Mouse (Mus musculus) forebrain, embryonic 11.5 days (tissue): ENCODE data around the gene Ppp1r14a. TPM values are rescaled to one million over a fixed set of nuclear protein-coding genes. Genes with fewer than 3 reads are reported as not detected.

Experiments used
- ATAC-seq: fragments of 200-750 bp; cut with Nextera tagmentation; replicated peaks from 2 replicates; pipeline ENCODE4 v1.8.0; 2017; ENCODE audit warnings: moderate TSS enrichment; ENCODE audit not compliant: low FRiP score
- DNase-seq: peaks from one replicate; pipeline ENCODE4 v3.0.0-alpha.2; 2017; ENCODE audit warnings: low spot score
- H3K27ac ChIP-seq: fragments of 300-500 bp; sonication (generic); 2 replicates; pipeline ENCODE4 v1.5.1; 2014; ENCODE audit warnings: low read depth, low read length
- H3K27me3 ChIP-seq: fragments of 300-500 bp; sonication (generic); 2 replicates; pipeline ENCODE4 v1.6.1; 2014; ENCODE audit warnings: mild to moderate bottlenecking, low read length, mixed read lengths; ENCODE audit not compliant: control insufficient read depth, insufficient read depth
- H3K36me3 ChIP-seq: fragments of 300-500 bp; sonication (generic); 2 replicates; pipeline ENCODE4 v1.6.1; 2014; ENCODE audit warnings: mild to moderate bottlenecking, low read length, moderate library complexity, mixed read lengths; ENCODE audit not compliant: control insufficient read depth, insufficient read depth
- H3K4me1 ChIP-seq: fragments of 300-500 bp; sonication (generic); replicated peaks from 2 replicates; pipeline ENCODE4 v1.6.1; 2014; ENCODE audit warnings: low read length, mixed read lengths; ENCODE audit not compliant: control insufficient read depth, insufficient read depth
- H3K4me2 ChIP-seq: fragments of 300-500 bp; sonication (generic); 2 replicates; pipeline ENCODE4 v1.6.1; 2014; ENCODE audit warnings: low read depth, mild to moderate bottlenecking, low read length, moderate library complexity, mixed read lengths; ENCODE audit not compliant: severe bottlenecking
- H3K4me3 ChIP-seq: fragments of 300-500 bp; sonication (generic); 2 replicates; pipeline ENCODE4 v1.5.1; 2014; ENCODE audit warnings: low read depth, low read length
- H3K9ac ChIP-seq: fragments of 300-500 bp; sonication (generic); 2 replicates; pipeline ENCODE4 v1.6.1; 2014; ENCODE audit warnings: low read length
- H3K9me3 ChIP-seq: fragments of 300-500 bp; sonication (generic); 2 replicates; pipeline ENCODE4 v1.6.1; 2016; ENCODE audit warnings: low read length, mixed read lengths; ENCODE audit not compliant: control insufficient read depth
- WGBS: fragments of 180-500 bp; shearing (Covaris S2); extraction: QIAGEN DNeasy Blood & Tissue Kit; methylation state at CpG from one replicate; pipeline ENCODE4 v1.1.7; 2014; 5-methylcytosine and 5-hydroxymethylcytosine counted together
- polyA plus RNA-seq: library from polyadenylated mRNA; unstranded; fragments of >200 nt; fragmentation: Nextera tagmentation; extraction: Ambion mirVana; gene quantifications from 2 replicates; pipeline ENCODE4 v1.2.1, GENCODE M21; 2014

Gene Ppp1r14a
- polyA plus RNA-seq, 1 experiment from 2014 or later = 13.3 TPM

DNA sequence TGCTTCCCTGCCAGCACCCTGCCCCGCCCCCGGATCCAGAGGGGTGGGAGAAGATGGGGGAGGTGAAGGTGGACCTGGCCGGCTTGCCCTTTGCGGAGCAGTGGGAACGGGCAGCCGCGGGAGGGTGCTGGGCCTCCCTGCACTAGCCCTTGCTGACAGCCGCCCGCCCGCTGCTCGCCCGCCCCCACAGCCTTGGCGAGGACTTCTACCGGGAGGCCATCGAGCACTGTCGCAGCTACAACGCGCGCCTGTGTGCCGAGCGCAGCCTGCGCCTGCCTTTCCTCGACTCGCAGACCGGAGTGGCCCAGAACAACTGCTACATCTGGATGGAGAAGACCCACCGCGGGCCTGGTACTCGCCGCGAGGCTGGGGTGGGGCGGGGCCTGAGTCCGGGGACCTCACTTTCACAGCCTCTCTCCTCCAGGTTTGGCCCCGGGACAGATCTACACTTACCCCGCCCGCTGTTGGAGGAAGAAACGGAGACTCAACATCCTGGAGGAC, 20.2 kb downstream of the Ppp1r14a start:
- Histone ChIP-seq H3K27ac (0 out of 2 replicates have a peak overlapping the region, but pooled peaks have one; percentile 15), H3K4me2 (peak overlapping the region; percentile 93), H3K4me3 (peak overlapping the region; percentile 72), H3K9ac (peak overlapping the region; percentile 69), H3K9me3 (no peaks in the 10 kb centered on the region), H3K4me1 (peaks cover 28% of the 10 kb centered on the region), H3K27me3 (no peaks in the 10 kb centered on the region), H3K36me3 (peaks cover 3% of the 10 kb centered on the region; the same call in 1 of the 2 replicates)
- no peak for ATAC-seq
- no peak for DNase-seq
- WGBS = under 1% methylated on average over 34 of the region's 36 CpGs

DNA sequence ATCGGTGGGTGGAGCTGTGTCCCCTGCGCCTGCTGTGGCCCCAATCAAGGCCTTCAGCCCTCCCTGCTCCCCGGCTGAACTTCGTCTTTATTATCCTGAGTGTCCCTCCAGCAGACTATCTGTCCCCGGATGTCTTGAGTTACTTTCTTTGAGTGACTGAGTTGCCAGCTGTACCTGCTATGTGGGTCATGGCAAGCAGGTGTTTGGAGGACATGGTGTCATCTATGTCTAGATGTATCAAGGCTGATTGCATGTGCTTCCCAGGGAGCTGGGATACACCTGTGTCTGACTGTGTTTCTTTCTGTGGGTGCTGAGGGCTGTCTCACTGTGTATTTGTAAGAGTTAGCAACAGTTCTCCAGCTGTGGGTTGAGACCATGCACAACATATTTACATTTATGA, 20.6 kb downstream of the Ppp1r14a start:
- H3K27me3 ChIP-seq = no peaks in the 10 kb centered on the region
- 9% methylated on average over 5 of the region's 5 CpGs for WGBS
- H3K27ac ChIP-seq = no peak overlapping the region
- no peak for DNase-seq
- peaks cover 28% of the 10 kb centered on the region for H3K4me1 ChIP-seq
- peak overlapping the region; percentile 93 for H3K4me2 ChIP-seq
- H3K9ac ChIP-seq = peak overlapping the region; percentile 69
- peaks cover 3% of the 10 kb centered on the region; the same call in 1 of the 2 replicates for H3K36me3 ChIP-seq
- ATAC-seq = no peak
- no peaks in the 10 kb centered on the region for H3K9me3 ChIP-seq
- H3K4me3 ChIP-seq = peak overlapping the region; percentile 72

DNA sequence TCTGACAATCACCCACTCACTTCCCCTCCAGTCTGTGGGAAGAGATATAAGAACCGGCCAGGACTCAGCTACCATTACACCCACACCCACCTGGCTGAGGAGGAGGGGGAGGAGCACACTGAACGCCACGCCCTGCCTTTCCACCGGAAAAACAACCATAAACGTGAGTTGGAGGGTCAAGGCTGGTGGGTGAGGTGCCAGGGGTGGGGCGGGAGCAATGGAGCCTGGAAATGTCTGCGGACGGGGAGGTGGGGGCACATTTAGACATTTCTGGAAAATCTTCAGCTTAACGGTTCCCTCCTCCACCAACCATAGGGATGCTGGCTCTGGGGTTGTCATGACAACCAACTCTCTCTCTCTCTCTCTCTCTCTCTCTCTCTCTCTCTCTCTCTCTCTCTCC, 23.9 kb downstream of the Ppp1r14a start:
- H3K4me1 ChIP-seq = peaks cover 35% of the 10 kb centered on the region
- no peaks in the 10 kb centered on the region for H3K9me3 ChIP-seq
- H3K27me3 ChIP-seq = no peaks in the 10 kb centered on the region
- ATAC-seq (no peak), DNase-seq (no peak)
- H3K9ac ChIP-seq = no peak overlapping the region
- 24% methylated on average over 9 of the region's 9 CpGs for WGBS
- no peak overlapping the region for H3K27ac ChIP-seq
- no peak overlapping the region for H3K4me3 ChIP-seq
- no peak overlapping the region for H3K4me2 ChIP-seq
- H3K36me3 ChIP-seq = peaks cover 3% of the 10 kb centered on the region; the same call in 1 of the 2 replicates

GRCm38 (mm10) chr7:29313572-29314261, 24.6 kb downstream of the Ppp1r14a start:
- no peak overlapping the region for H3K4me3 ChIP-seq
- no peak overlapping the region for H3K27ac ChIP-seq
- WGBS = 45% methylated on average over 9 of the region's 9 CpGs

DNA sequence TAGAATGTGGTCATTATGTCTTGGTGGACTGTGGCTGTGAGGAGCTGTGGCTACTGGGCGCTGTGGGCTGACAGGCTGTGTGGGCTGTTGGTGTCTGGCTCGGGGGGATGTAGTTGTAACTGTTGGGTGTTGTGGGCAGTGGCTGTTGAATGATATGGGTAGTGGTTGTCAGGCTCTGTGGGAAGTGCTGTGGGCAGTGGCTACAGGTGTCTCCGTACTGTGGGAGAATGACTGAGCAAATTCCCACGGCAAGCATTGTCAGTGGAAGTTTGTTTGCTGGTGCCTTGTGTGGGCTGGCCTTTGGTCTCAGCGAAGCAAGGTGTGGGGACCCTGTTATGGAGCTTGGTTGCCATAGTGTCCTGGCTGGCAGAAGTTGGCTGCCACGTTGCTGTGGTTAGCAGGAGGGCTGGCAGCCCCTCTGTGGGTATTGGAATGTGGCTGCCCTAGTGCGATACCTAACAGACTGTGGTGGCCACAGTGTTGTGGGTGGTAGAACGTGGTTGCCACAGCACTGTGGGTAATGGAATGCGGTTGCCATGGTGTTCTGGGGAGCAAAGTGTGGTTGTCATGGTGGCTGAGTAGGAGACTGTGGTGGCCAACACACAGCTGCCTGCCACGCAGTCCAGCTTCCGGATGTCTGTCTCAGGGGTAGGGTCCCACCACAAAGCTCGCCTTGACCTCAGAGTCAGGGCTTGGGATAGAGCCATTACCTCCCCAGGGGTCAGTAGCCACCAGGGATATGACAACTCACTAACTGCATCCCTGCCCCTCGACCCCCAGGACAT, 25.9 kb downstream of the Ppp1r14a start:
- DNase-seq (peak; percentile 75), ATAC-seq (peak; percentile 23; the same call in 1 of the 2 replicates)
- 64% methylated on average over 13 of the region's 13 CpGs for WGBS
- Histone ChIP-seq H3K36me3 (peaks cover 3% of the 10 kb centered on the region; the same call in 1 of the 2 replicates), H3K9ac (no peak overlapping the region; the same call in 1 of the 2 replicates), H3K9me3 (no peaks in the 10 kb centered on the region), H3K27ac (peak overlapping the region; percentile 25; the same call in 1 of the 2 replicates), H3K27me3 (no peaks in the 10 kb centered on the region), H3K4me3 (no peak overlapping the region), H3K4me1 (peaks cover 40% of the 10 kb centered on the region), H3K4me2 (no peak overlapping the region)

More at GRCm38 (mm10) chr7:29313572-29314261, 24.6 kb downstream of the Ppp1r14a start:
- Histone ChIP-seq H3K36me3 (peaks cover 3% of the 10 kb centered on the region; the same call in 1 of the 2 replicates), H3K4me2 (no peak overlapping the region), H3K4me1 (peaks cover 38% of the 10 kb centered on the region), H3K27me3 (no peaks in the 10 kb centered on the region), H3K9ac (0 out of 2 replicates have a peak overlapping the region, but pooled peaks have one; percentile 6), H3K9me3 (no peaks in the 10 kb centered on the region)
- DNase-seq (no peak), ATAC-seq (no peak)

DNA sequence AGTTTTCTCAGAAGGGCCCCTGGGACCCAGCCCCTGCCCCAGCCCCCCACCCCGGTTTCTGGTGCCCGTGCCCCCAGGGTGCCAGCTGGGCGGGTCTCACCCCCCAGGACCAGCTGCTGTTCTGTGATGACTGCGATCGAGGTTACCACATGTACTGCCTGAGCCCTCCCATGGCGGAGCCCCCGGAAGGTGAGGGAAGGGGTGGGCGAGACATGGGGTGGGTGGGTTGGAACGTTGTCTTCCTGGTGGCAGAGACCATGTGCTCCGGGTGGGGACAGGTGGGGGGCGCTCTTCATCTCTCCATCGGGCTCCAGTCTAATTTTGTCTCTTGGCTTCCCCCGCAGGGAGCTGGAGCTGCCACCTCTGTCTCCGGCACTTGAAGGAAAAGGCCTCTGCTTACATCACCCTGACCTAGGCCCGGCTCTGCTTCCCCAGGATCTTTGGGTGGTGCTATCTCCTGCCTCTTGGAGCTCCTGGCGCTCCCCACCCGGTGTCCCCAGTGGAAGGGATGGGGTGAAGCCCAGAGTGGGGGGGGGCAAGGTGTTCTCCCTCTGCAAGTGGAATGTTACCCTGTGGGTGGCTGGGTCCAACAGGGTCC, 27.1 kb downstream of the Ppp1r14a start:
- ATAC-seq (no peak), DNase-seq (no peak)
- Histone ChIP-seq H3K4me2 (peak overlapping the region; percentile 53; the same call in 1 of the 2 replicates), H3K9ac (peak overlapping the region; percentile 5; the same call in 1 of the 2 replicates), H3K4me3 (no peak overlapping the region), H3K4me1 (peaks cover 42% of the 10 kb centered on the region), H3K9me3 (no peaks in the 10 kb centered on the region), H3K27me3 (no peaks in the 10 kb centered on the region), H3K27ac (peak overlapping the region; percentile 91), H3K36me3 (peaks cover 3% of the 10 kb centered on the region; the same call in 1 of the 2 replicates)
- WGBS = 59% methylated on average over 17 of the region's 17 CpGs

DNA sequence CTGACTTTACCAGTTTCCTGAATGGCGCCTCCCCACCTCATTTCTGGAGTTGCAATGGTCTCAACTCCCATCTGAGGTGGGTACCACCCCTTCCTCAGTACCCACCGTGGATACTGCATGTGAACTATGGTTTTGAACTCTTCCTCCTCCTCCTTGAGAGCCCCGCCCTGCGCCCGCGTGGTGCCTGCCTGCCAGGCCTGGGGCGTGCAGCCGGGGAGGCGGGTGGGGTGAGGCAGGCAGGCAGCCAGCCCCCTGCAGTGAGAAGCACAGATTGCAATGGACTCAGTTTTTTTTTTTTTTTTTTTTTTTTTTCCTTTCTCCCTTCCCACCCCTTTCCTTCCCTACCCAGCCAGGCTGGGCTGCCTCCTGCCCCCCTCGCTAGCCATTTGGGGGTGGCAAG, 27.9 kb downstream of the Ppp1r14a start:
- ATAC-seq = peak; percentile 53
- WGBS = 4% methylated on average over 10 of the region's 10 CpGs

DNA sequence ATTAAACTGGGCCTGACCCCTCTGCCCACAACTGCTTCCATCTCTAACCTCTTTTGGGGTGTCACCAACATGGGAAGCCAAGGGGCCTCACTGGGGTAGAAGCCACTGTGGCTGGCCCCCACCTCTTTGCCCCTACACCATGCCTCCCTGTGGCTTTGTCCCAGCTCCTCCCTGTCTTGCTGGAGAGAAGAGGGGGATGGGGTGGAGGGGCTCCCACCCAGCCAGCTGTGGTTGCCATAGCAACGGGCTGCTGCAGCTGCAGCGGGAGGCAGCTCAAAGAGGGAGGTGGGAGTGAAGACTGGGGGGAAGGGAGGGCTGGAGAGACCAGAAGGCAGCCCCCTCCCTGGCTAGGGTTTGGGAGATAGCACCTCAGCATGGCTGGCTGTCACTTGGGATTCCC, 28.4 kb downstream of the Ppp1r14a start:
- H3K27ac ChIP-seq = peak overlapping the region; percentile 91
- no peak overlapping the region; the same call in 1 of the 2 replicates for H3K4me3 ChIP-seq
- no peaks in the 10 kb centered on the region for H3K27me3 ChIP-seq
- peak; percentile 81 for ATAC-seq
- peaks cover 42% of the 10 kb centered on the region for H3K4me1 ChIP-seq
- 3% methylated on average over 2 of the region's 2 CpGs for WGBS
- H3K4me2 ChIP-seq = peak overlapping the region; percentile 53
- H3K9me3 ChIP-seq = no peaks in the 10 kb centered on the region
- H3K36me3 ChIP-seq = no peaks in the 10 kb centered on the region; the same call in 1 of the 2 replicates
- DNase-seq = peak; percentile 91
- H3K9ac ChIP-seq = peak overlapping the region; percentile 5; the same call in 1 of the 2 replicates

More for the DNA sequence above, 27.9 kb downstream of the Ppp1r14a start:
- DNase-seq = peak; percentile 83
- H3K27ac ChIP-seq = peak overlapping the region; percentile 91
- H3K4me2 ChIP-seq = peak overlapping the region; percentile 53
- no peaks in the 10 kb centered on the region; the same call in 1 of the 2 replicates for H3K36me3 ChIP-seq
- H3K9me3 ChIP-seq = no peaks in the 10 kb centered on the region
- peaks cover 42% of the 10 kb centered on the region for H3K4me1 ChIP-seq
- H3K27me3 ChIP-seq = no peaks in the 10 kb centered on the region
- H3K4me3 ChIP-seq = peak overlapping the region; percentile 0; the same call in 1 of the 2 replicates
- H3K9ac ChIP-seq = peak overlapping the region; percentile 5
